Mouse (Mus musculus) liver, embryonic 11.5 days (tissue): ENCODE measurements at regions not wholly inside any gene's neighbourhood (a gene's known extent, or its start where the extent isn't known, plus 50 kb on each side); places are given as distances from the start of the nearest gene placed in this dataset.
A peak's percentile ranks its signal among the peaks of the same experiment; 100 is the strongest.
"Not testable (repeated sequence)": the region's sequence is repeated elsewhere in the genome, so short reads cannot be mapped to it uniquely, and the experiment has no call there.

ENCODE experiments used
- ATAC-seq: fragments of 200-750 bp; cut with Nextera tagmentation; replicated peaks from 2 replicates; pipeline ENCODE4 v1.8.0; 2017; ENCODE audit warnings: moderate number of reproducible peaks, mild to moderate bottlenecking, moderate TSS enrichment, moderate library complexity; ENCODE audit not compliant: low FRiP score
- DNase-seq: peaks from one replicate; pipeline ENCODE4 v3.0.0-alpha.2; 2017; ENCODE audit warnings: low spot score
- H3K27ac ChIP-seq: fragments of 300-500 bp; sonication (generic); 2 replicates; pipeline ENCODE4 v1.5.1; 2014; ENCODE audit warnings: mild to moderate bottlenecking, low read depth, low read length, control low read depth
- H3K27me3 ChIP-seq: fragments of 300-500 bp; sonication (generic); replicated peaks from 2 replicates; pipeline ENCODE4 v1.6.1; 2014; ENCODE audit warnings: low read length, mixed read lengths; ENCODE audit not compliant: control insufficient read depth, insufficient read depth
- H3K36me3 ChIP-seq: fragments of 300-500 bp; sonication (generic); 2 replicates; pipeline ENCODE4 v1.6.1; 2014; ENCODE audit warnings: mild to moderate bottlenecking, low read length, moderate library complexity, mixed read lengths; ENCODE audit not compliant: control insufficient read depth, insufficient read depth
- H3K4me1 ChIP-seq: fragments of 300-500 bp; sonication (generic); replicated peaks from 2 replicates; pipeline ENCODE4 v1.6.1; 2014; ENCODE audit warnings: low read length, mixed read lengths; ENCODE audit not compliant: control insufficient read depth, insufficient read depth
- H3K4me2 ChIP-seq: fragments of 300-500 bp; sonication (generic); 2 replicates; pipeline ENCODE4 v1.6.1; 2014; ENCODE audit warnings: mild to moderate bottlenecking, control low read depth, moderate library complexity
- H3K4me3 ChIP-seq: fragments of 300-500 bp; sonication (generic); 2 replicates; pipeline ENCODE4 v1.5.1; 2014; ENCODE audit warnings: low read depth, low read length, control low read depth
- H3K9ac ChIP-seq: fragments of 300-500 bp; sonication (generic); 2 replicates; pipeline ENCODE4 v1.6.1; 2014; ENCODE audit warnings: low read depth, low read length, control low read depth
- H3K9me3 ChIP-seq: fragments of 300-500 bp; sonication (generic); 2 replicates; pipeline ENCODE4 v1.6.1; 2016; ENCODE audit warnings: low read length, inconsistent platforms, mixed read lengths; ENCODE audit not compliant: control insufficient read depth
- WGBS: fragments of 180-500 bp; shearing (Covaris S2); extraction: QIAGEN DNeasy Blood & Tissue Kit; methylation state at CpG from one replicate; pipeline ENCODE4 v1.1.7; 2014; 5-methylcytosine and 5-hydroxymethylcytosine counted together

GRCm38 (mm10) chr7:139323026-139323425, 65.9 kb upstream of the Inpp5a start:
- no peak overlapping the region for H3K4me2 ChIP-seq
- no peaks in the 10 kb centered on the region for H3K9me3 ChIP-seq
- H3K27me3 ChIP-seq, result no peaks in the 10 kb centered on the region
- ATAC-seq, result 0 out of 2 replicates have a peak, but pooled peaks have one; percentile 20
- no peaks in the 10 kb centered on the region for H3K36me3 ChIP-seq
- H3K4me3 ChIP-seq, result no peak overlapping the region
- H3K27ac ChIP-seq, result no peak overlapping the region
- no peak for DNase-seq
- 69% methylated on average over 14 of the region's 19 CpGs for WGBS
- H3K9ac ChIP-seq, result no peak overlapping the region
- no peaks in the 10 kb centered on the region for H3K4me1 ChIP-seq

- Histone ChIP-seq H3K27me3 (no peaks in the 10 kb centered on the region; the same call in 1 of the 2 replicates), H3K4me2 (no peak overlapping the region), H3K9me3 (no peaks in the 10 kb centered on the region), H3K4me3 (no peak overlapping the region), H3K36me3 (no peaks in the 10 kb centered on the region), H3K27ac (no peak overlapping the region), H3K4me1 (no peaks in the 10 kb centered on the region), H3K9ac (no peak overlapping the region)
- WGBS, result 68% methylated on average over 1 of the region's 1 CpGs
- ATAC-seq (no peak), DNase-seq (no peak)
These were observed 61.9 kb upstream of the Inpp5a start for GRCm38 (mm10) chr7:139327030-139327429.

- Histone ChIP-seq H3K9ac (no peak overlapping the region), H3K27ac (no peak overlapping the region), H3K4me2 (no peak overlapping the region), H3K27me3 (no peaks in the 10 kb centered on the region; the same call in 1 of the 2 replicates), H3K4me3 (no peak overlapping the region), H3K9me3 (no peaks in the 10 kb centered on the region), H3K4me1 (no peaks in the 10 kb centered on the region), H3K36me3 (no peaks in the 10 kb centered on the region)
- WGBS, result 71% methylated on average over 6 of the region's 6 CpGs
- ATAC-seq (no peak), DNase-seq (no peak)
These were observed 56.1 kb upstream of the Inpp5a start for GRCm38 (mm10) chr7:139332791-139333190.

GRCm38 (mm10) chr7:139337998-139338397, 50.9 kb upstream of the Inpp5a start:
- H3K4me2 ChIP-seq, H3K36me3 ChIP-seq, H3K27ac ChIP-seq, H3K9ac ChIP-seq, H3K4me3 ChIP-seq, H3K27me3 ChIP-seq, ATAC-seq, DNase-seq, H3K9me3 ChIP-seq, H3K4me1 ChIP-seq: not testable (repeated sequence)
- WGBS, result 76% methylated on average over 2 of the region's 2 CpGs
